Mouse (Mus musculus): Measurements from ENCODE around the gene Rs1. TPM values are rescaled to one million over a fixed set of nuclear protein-coding genes. Genes with fewer than 3 reads are reported as not detected.

Rs1 gene
- polyA plus RNA-seq, 1 experiment from 2014 or later, result 0.09 TPM

- Histone ChIP-seq H3K4me2 (replicated peaks) (no peak overlapping the region), H3K4me1 (replicated peaks; ENCODE audit: control insufficient read depth, insufficient read depth, low read length) (no peaks in the 10 kb centered on the region), H3K4me3 (replicated peaks; ENCODE audit: low read length) (no peak overlapping the region), H3K36me3 (replicated peaks; ENCODE audit: control insufficient read depth, insufficient read depth) (no peaks in the 10 kb centered on the region), H3K27me3 (ENCODE audit: control insufficient read depth, insufficient read depth, low read length) (no peaks in the 10 kb centered on the region; the same call in 1 of the 2 replicates), H3K9ac (no peak overlapping the region), H3K27ac (no peak overlapping the region), H3K9me3 (ENCODE audit: control insufficient read depth, low read length) (no peaks in the 10 kb centered on the region)
- no peak for DNase-seq (ENCODE audit: low spot score)
- no peak for ATAC-seq (ENCODE audit: low FRiP score)
- 80% methylated on average over 5 of the region's 5 CpGs for WGBS
Measured at GRCm38 (mm10) chrX:160782276-160782675, 14.5 kb downstream of the Rs1 start.

GRCm38 (mm10) chrX:160794920-160795319 lies 27.1 kb downstream of the Rs1 start:
- no peak overlapping the region for H3K27ac ChIP-seq
- 92% methylated on average over 4 of the region's 4 CpGs for whole genome bisulfite sequencing
- no peaks in the 10 kb centered on the region for H3K4me1 ChIP-seq (replicated peaks; ENCODE audit: control insufficient read depth, insufficient read depth, low read length)
- no peak overlapping the region for H3K9ac ChIP-seq
- no peak for ATAC-seq (ENCODE audit: low FRiP score)
- no peaks in the 10 kb centered on the region for H3K9me3 ChIP-seq (ENCODE audit: control insufficient read depth, low read length)
- H3K27me3 ChIP-seq (ENCODE audit: control insufficient read depth, insufficient read depth, low read length), result no peaks in the 10 kb centered on the region; the same call in 1 of the 2 replicates
- no peak for DNase-seq (ENCODE audit: low spot score)
- no peaks in the 10 kb centered on the region for H3K36me3 ChIP-seq (replicated peaks; ENCODE audit: control insufficient read depth, insufficient read depth)
- no peak overlapping the region for H3K4me3 ChIP-seq (replicated peaks; ENCODE audit: low read length)
- no peak overlapping the region for H3K4me2 ChIP-seq (replicated peaks)

DNA sequence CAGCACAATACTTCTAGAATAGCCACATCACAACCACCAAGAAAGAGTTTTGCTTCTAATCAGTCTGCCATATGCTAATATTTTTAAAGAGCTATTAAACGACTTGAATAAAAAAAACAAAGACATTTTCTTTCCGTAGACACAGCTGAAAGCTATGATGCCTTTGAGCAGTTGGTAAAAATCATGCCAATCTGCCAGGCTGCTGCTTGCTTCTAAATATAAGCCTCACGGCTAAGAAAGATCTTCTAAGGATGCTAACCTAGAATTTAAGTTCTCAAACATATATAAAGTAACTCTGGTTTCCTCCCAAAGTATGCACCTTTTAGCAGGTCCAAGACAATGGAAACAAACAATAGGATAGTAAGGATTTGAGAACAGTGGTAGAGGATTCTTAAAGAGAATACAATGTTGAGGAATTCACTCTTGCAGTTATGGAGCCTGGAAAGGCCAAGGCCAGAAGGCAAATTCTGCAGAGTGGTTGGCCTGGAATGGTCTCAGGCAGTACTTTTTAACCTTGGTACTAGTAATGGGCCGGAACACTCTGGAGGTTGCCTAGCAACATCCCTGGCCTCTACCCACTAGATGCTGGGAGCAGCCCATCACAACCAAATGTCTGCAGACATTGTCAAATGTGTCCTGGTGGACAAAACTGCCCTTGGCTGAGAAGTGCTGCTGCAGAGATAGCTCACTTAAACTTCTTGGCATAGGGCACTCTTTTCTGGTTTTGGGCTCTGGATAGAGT lies 36.8 kb downstream of the Rs1 start:
- no peaks in the 10 kb centered on the region; the same call in 1 of the 2 replicates for H3K36me3 ChIP-seq (replicated peaks; ENCODE audit: control insufficient read depth, insufficient read depth)
- H3K4me3 ChIP-seq (replicated peaks; ENCODE audit: low read length), result no peak overlapping the region
- peaks cover 14% of the 10 kb centered on the region; the same call in 1 of the 2 replicates for H3K27me3 ChIP-seq (ENCODE audit: control insufficient read depth, insufficient read depth, low read length)
- H3K4me1 ChIP-seq (replicated peaks; ENCODE audit: control insufficient read depth, insufficient read depth, low read length), result no peaks in the 10 kb centered on the region
- no peak overlapping the region for H3K9ac ChIP-seq
- DNase-seq (ENCODE audit: low spot score) (no peak), ATAC-seq (ENCODE audit: low FRiP score) (no peak)
- H3K4me2 ChIP-seq (replicated peaks), result no peak overlapping the region
- WGBS, result 80% methylated on average over 4 of the region's 4 CpGs
- H3K27ac ChIP-seq, result no peak overlapping the region
- H3K9me3 ChIP-seq (ENCODE audit: control insufficient read depth, low read length), result no peaks in the 10 kb centered on the region

GRCm38 (mm10) chrX:160808226-160808625 lies 40.4 kb downstream of the Rs1 start:
- 87% methylated on average over 7 of the region's 7 CpGs for WGBS
- H3K27ac ChIP-seq, result no peak overlapping the region
- ATAC-seq (ENCODE audit: low FRiP score), result no peak
- no peaks in the 10 kb centered on the region for H3K4me1 ChIP-seq (replicated peaks; ENCODE audit: control insufficient read depth, insufficient read depth, low read length)
- DNase-seq (ENCODE audit: low spot score), result no peak
- no peak overlapping the region for H3K9ac ChIP-seq
- H3K4me2 ChIP-seq (replicated peaks), result no peak overlapping the region
- peaks cover 24% of the 10 kb centered on the region; the same call in 1 of the 2 replicates for H3K27me3 ChIP-seq (ENCODE audit: control insufficient read depth, insufficient read depth, low read length)
- no peaks in the 10 kb centered on the region; the same call in 1 of the 2 replicates for H3K36me3 ChIP-seq (replicated peaks; ENCODE audit: control insufficient read depth, insufficient read depth)
- no peaks in the 10 kb centered on the region for H3K9me3 ChIP-seq (ENCODE audit: control insufficient read depth, low read length)
- no peak overlapping the region for H3K4me3 ChIP-seq (replicated peaks; ENCODE audit: low read length)

Other genes starting within 250 kb of the Rs1 start
- 4.5 and 4.9 TPM in 2 replicates for gene Ppef1, start 32.2 kb upstream of the Rs1 start, polyA plus RNA-seq (2014; fragmentation: Nextera tagmentation; extraction: Ambion mirVana)
- gene Gja6, start 139.0 kb downstream of the Rs1 start, polyA plus RNA-seq (2014; fragmentation: Nextera tagmentation; extraction: Ambion mirVana), result 0.10 and 0.12 TPM in 2 replicates
- gene Cdkl5, start 226.7 kb downstream of the Rs1 start, polyA plus RNA-seq (2014; fragmentation: Nextera tagmentation; extraction: Ambion mirVana), result 5.7 and 6.1 TPM in 2 replicates

All from hindbrain, embryonic 14.5 days (tissue).